Mouse (Mus musculus) myocyte (in vitro differentiated cells): ENCODE results near the gene Evx2.

Experiments used
- CEBPB ChIP-seq: IDR thresholded peaks from 2 replicates; pipeline ENCODE4 v1.6.1; 2011; ENCODE audit warnings: mild to moderate bottlenecking, moderate library complexity; ENCODE audit not compliant: poor library complexity, insufficient read depth, severe bottlenecking
- E2F4 ChIP-seq: IDR thresholded peaks from one replicate; pipeline ENCODE4 v1.6.1; 2011; ENCODE audit warnings: mild to moderate bottlenecking, control low read depth, moderate library complexity; ENCODE audit not compliant: insufficient read depth
- MAX ChIP-seq: IDR thresholded peaks from one replicate; pipeline ENCODE4 v1.6.1; 2011; ENCODE audit warnings: low read depth, mild to moderate bottlenecking, control low read depth
- MYOD1 ChIP-seq, 3 experiments: IDR thresholded peaks; one replicate each; pipeline ENCODE4 v1.6.1; 2011; ENCODE audit warnings: control low read depth in 2 of 3, low read depth in 2 of 3, mild to moderate bottlenecking in 2 of 3, moderate library complexity in 1 of 3; ENCODE audit not compliant: insufficient read length in 2 of 3, control insufficient read depth in 1 of 3
- MYOG ChIP-seq, 3 experiments: IDR thresholded peaks; one replicate each; pipeline ENCODE4 v1.6.1; 2011; ENCODE audit warnings: control low read depth in 2 of 3, low read depth in 2 of 3, mild to moderate bottlenecking in 2 of 3; ENCODE audit not compliant: insufficient read length in 2 of 3, control insufficient read depth in 1 of 3, insufficient read depth in 1 of 3
- POLR2A ChIP-seq: IDR thresholded peaks from one replicate; pipeline ENCODE4 v1.6.1; 2011; ENCODE audit warnings: low read depth, mild to moderate bottlenecking, control low read depth, moderate library complexity; ENCODE audit not compliant: insufficient read length
- POLR2AphosphoS2 ChIP-seq: IDR thresholded peaks from one replicate; pipeline ENCODE4 v1.6.1; 2011; ENCODE audit warnings: low read depth, control low read depth; ENCODE audit not compliant: insufficient read length
- TCF12 ChIP-seq: IDR thresholded peaks from one replicate; pipeline ENCODE4 v1.6.1; 2011; ENCODE audit warnings: mild to moderate bottlenecking, control low read depth; ENCODE audit not compliant: poor library complexity, insufficient read depth, severe bottlenecking
- TCF3 ChIP-seq: IDR thresholded peaks from one replicate; pipeline ENCODE4 v1.6.1; 2011; ENCODE audit warnings: low read depth, control low read depth; ENCODE audit not compliant: insufficient read length
- USF1 ChIP-seq: IDR thresholded peaks from one replicate; pipeline ENCODE4 v1.6.1; 2011; ENCODE audit warnings: low read depth, mild to moderate bottlenecking, control low read depth, moderate library complexity

- TF ChIP-seq USF1, result no peak
- TF ChIP-seq POLR2A, result no peak
- no peak for TF ChIP-seq MAX
- no peak for TF ChIP-seq MYOG (IDR thresholded peaks at IDR 0.05; ENCODE audit: control insufficient read depth in 1 of 3, insufficient read depth in 1 of 3, insufficient read length in 2 of 3, low read depth in 2 of 3)
- no peak for TF ChIP-seq TCF3
- no peak for TF ChIP-seq TCF12
- TF ChIP-seq MYOD1 (IDR thresholded peaks at IDR 0.05; ENCODE audit: control insufficient read depth in 1 of 3, insufficient read length in 2 of 3, low read depth in 2 of 3), result no peak
- TF ChIP-seq POLR2AphosphoS2, result no peak
- TF ChIP-seq CEBPB, result no peak
- TF ChIP-seq E2F4, result no peak
Measured at GRCm38 (mm10) chr2:74620368-74620767, 39.0 kb downstream of the Evx2 start.
